Mouse (Mus musculus) layer of hippocampus, adult 9-11 months (tissue): ENCODE data around the gene Ifih1.
A peak's percentile ranks its signal among the peaks of the same experiment; 100 is the strongest.

Experiments used
- DNase-seq: peaks from one replicate; pipeline ENCODE4 v3.0.0; 2022

The Ifih1 gene

GRCm38 (mm10) chr2:62646014-62646645 lies at the start of gene Ifih1:
Ifih1 (minus strand) TSS chr2:62646255.
- peak; percentile 24 for DNase-seq

- DNase-seq = no peak
Measured at GRCm38 (mm10) chr2:62685934-62686333, 39.9 kb upstream of the Ifih1 start.

- no peak for DNase-seq
Measured at GRCm38 (mm10) chr2:62684989-62685595, 39.0 kb upstream of the Ifih1 start.

GRCm38 (mm10) chr2:62681667-62682066 lies 35.6 kb upstream of the Ifih1 start:
- peak; percentile 35 for DNase-seq

GRCm38 (mm10) chr2:62672788-62673187 lies 26.7 kb upstream of the Ifih1 start:
- no peak for DNase-seq

GRCm38 (mm10) chr2:62670767-62671166 lies 24.7 kb upstream of the Ifih1 start:
- DNase-seq = no peak

- no peak for DNase-seq
Measured at GRCm38 (mm10) chr2:62670301-62670700, 24.2 kb upstream of the Ifih1 start.

- DNase-seq = no peak
Measured at GRCm38 (mm10) chr2:62669848-62670247, 23.8 kb upstream of the Ifih1 start.

GRCm38 (mm10) chr2:62665536-62665935 lies 19.5 kb upstream of the Ifih1 start:
- DNase-seq = no peak

GRCm38 (mm10) chr2:62664839-62665238 lies 18.8 kb upstream of the Ifih1 start:
- no peak for DNase-seq

GRCm38 (mm10) chr2:62664135-62664670 lies 18.1 kb upstream of the Ifih1 start, which contains the start of gene Gca:
Gca (plus strand) TSS chr2:62664285.
- DNase-seq = peak; percentile 89

- DNase-seq = peak; percentile 57
Measured at GRCm38 (mm10) chr2:62662560-62662959, 16.5 kb upstream of the Ifih1 start.

GRCm38 (mm10) chr2:62660565-62660964 lies 14.5 kb upstream of the Ifih1 start:
- no peak for DNase-seq

GRCm38 (mm10) chr2:62656072-62656471 lies 10.0 kb upstream of the Ifih1 start:
- DNase-seq = no peak

GRCm38 (mm10) chr2:62654519-62655338 lies 8.7 kb upstream of the Ifih1 start:
- DNase-seq = peak; percentile 85

GRCm38 (mm10) chr2:62652466-62652865 lies 6.4 kb upstream of the Ifih1 start:
- no peak for DNase-seq

GRCm38 (mm10) chr2:62651890-62652289 lies 5.8 kb upstream of the Ifih1 start:
- DNase-seq = no peak

- DNase-seq = no peak
Measured at GRCm38 (mm10) chr2:62646671-62647289, 725 bp upstream of the Ifih1 start.

GRCm38 (mm10) chr2:62645475-62645874 lies 580 bp downstream of the Ifih1 start:
- no peak for DNase-seq

- no peak for DNase-seq
Measured at GRCm38 (mm10) chr2:62644891-62645290, 1.2 kb downstream of the Ifih1 start.

- no peak for DNase-seq
Measured at GRCm38 (mm10) chr2:62643405-62644305, 2.4 kb downstream of the Ifih1 start.

GRCm38 (mm10) chr2:62639869-62640268 lies 6.2 kb downstream of the Ifih1 start:
- no peak for DNase-seq
